Mouse (Mus musculus) testis, adult 2 months (tissue): ENCODE results near the gene Ccno.

Experiments used
- CTCF ChIP-seq: fragments of 200-500 bp; IDR thresholded peaks from 2 replicates; pipeline ENCODE4 v1.5.1; 2012; ENCODE audit warnings: low read depth, mild to moderate bottlenecking, inconsistent platforms, low read length, moderate library complexity; ENCODE audit not compliant: control insufficient read depth, insufficient read depth, insufficient replicate concordance
- POLR2A ChIP-seq: fragments of 200-500 bp; IDR thresholded peaks from 2 replicates; pipeline ENCODE4 v1.6.1; 2012; ENCODE audit warnings: low read depth, mild to moderate bottlenecking, inconsistent platforms, low read length, moderate library complexity; ENCODE audit not compliant: control insufficient read depth

DNA sequence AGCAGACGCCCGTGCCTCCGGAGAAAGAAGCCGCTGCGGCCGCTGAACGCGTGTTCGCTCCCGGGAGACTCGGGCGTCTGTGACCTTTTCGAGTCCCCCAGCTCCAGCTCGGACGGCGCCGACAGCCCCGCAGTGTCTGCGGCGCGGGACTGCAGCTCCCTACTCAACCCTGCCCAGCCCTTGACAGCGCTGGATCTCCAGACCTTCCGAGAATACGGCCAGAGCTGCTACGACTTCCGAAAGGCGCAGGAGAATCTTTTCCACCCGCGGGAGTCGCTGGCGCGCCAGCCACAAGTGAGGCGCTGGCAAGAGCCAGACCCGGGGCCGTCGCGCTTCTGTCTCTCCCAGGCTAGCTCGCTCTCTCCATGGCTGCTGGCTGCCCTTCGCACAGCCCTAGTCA lies 389 bp downstream of the Ccno start:
- TF ChIP-seq POLR2A, result peak; percentile 4; the same call in 1 of the 2 replicates
- TF ChIP-seq CTCF, result no peak
